Mouse (Mus musculus) lung, postnatal 36 days (tissue): ENCODE results near the gene Gm11060.

Experiments used
- DNase-seq: peaks from one replicate; pipeline ENCODE4 v3.0.0; 2022; ENCODE audit warnings: mixed read lengths

Gene Gm11060

DNA sequence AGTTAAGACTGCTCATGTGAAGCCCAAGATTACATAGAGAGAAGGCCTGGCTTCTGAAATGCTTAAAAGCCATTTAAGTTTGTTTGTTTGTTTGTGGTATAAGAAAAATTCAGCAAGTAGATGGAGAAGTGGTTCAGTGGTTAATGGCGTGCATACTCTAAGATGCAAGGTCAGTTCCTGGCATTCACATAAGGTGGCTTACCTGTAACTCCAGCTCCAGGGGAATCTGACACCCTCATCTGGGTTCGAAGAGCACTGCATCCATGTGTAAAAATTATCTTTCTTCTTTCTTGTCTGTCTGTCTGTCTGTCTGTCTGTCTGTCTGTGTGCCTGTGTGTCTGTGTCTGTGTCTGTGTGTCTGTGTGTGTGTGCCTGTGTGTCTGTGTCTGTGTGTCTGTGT is at the start of gene Gm11060:
TSS of gene Gm11060 (plus strand) at position 301 of the 400 bp plus-strand sequence.
- no peak for DNase-seq

DNA sequence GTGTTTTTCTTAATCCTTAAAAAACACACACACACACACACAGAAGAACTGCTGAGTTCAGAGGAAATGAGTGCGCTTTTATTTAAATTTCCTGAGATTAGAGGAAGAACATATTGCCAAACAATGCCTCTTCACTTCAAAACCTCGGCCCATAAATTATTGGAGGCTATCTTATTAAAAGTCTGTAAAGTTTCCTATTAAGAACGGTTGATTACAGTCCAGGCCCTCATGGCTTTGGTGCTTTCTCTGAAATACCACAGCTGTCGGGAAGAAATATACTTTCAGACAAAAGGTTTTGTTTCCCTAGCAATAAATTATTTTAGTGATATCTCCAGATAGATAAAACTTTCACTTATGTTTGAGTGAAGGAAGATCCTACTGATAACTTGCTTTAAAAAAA is 48.7 kb upstream of the Gm11060 start:
- no peak for DNase-seq

DNA sequence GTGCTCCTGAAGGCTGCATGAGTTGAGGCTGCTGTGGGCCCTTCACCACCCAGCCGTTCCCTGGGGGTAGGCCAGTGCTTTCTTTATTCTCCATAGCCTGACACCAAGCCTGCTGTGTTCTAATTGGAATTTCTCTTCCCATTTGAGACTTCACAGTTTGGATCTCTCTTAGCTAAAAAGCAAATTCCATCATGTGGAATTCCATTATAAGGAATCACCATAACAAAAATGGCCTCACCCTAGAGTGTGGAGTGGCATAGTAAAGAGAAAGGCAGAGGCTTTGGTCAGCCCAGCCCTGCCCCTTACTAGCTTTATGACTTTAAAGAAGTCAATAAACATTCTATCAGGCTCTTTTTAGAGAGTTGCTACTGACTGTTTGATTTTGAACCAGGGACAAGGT is 43.5 kb upstream of the Gm11060 start:
- no peak for DNase-seq

DNA sequence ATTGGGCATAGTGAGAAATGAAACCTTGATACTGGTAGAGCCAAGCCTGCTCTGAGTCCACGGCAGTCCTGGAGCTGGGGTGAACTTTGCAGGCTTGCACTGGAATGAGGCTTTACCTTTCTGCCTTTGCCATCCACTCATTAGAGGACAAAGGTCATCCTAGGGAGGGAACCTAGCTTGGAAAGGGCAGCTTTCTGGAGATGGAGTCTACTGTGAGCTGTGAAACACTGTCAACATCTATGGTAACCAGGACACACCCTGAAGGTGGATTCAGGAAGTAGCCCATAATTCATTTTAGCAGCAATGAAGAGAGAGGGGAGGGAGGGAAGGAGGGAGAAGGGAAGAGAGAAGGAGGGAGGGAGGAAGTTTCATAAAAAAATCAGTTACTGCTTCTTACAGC is 36.3 kb upstream of the Gm11060 start:
- DNase-seq = no peak

DNA sequence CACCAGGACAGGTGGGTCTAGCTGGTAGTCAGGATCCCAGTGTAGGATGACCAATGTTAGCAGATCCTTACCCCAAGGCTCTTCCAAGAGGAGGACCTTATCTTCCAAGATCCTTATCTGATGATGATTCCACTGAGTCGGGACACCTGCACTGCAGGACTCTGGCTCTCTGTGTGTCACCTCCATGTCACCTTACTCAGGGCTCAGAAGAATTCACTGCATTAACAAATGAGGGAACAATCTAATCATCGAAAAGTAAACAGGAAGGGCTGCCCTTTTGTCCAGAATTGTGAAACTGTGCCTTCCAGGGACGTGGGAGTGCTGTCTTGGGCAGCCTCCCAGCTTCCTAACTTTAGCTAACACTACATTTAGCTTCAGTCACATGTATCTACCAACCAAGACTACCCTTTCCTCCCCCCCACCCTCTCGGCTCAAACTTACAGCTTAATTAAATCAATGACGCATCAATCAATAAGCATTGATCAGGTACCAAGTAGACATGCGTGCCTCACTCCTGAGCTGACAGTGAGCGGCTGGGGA is 33.2 kb upstream of the Gm11060 start:
- no peak for DNase-seq

DNA sequence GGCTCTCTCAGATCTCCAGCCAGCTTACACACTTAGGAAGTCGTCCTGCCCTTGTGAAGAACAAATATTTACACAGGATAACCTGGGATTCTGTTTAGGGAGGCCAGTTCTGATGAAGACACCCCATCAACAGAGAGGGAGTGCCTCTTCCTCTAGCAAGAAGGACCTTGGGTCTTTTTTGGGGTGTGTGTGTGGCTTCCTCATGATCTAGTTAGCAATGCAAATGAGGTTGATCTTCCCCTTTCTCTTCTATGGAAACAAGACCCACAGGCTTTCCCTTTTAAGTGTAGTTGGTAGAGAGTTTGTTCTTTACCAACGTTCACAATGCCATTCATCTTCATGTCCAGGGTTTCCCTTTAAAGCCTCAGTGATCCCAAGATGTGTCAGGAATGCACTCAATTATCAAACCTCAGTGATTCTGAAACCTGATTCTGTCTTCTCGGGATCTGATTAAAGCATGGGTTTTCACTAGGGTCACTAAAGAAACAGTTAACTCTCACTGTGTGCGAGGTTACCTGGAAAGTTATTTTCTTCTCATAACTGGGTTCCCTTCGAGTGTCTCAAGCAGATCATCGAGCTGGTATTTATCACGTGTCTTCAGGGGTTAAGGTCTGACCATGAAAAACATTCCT is 29.0 kb upstream of the Gm11060 start:
- DNase-seq = no peak

DNA sequence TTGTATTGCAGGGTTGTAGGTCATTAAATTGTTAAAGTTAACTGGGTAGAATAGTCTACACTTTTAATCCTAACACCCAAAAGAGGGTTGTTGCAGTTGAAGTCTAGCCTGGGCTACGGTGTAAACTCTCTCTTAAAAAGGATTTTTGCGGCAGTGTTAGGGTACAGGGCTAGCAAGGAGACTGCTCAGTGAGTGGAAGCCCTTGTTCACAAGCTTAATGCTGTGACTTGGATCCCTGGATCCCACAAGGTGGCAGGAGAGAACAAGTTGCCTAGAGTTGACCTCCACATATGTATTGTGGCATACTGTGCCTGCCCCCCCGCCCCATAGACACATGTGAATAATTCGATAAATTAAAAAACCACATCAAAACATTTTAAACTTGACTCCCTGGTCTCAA is 19.3 kb upstream of the Gm11060 start:
- DNase-seq = no peak

DNA sequence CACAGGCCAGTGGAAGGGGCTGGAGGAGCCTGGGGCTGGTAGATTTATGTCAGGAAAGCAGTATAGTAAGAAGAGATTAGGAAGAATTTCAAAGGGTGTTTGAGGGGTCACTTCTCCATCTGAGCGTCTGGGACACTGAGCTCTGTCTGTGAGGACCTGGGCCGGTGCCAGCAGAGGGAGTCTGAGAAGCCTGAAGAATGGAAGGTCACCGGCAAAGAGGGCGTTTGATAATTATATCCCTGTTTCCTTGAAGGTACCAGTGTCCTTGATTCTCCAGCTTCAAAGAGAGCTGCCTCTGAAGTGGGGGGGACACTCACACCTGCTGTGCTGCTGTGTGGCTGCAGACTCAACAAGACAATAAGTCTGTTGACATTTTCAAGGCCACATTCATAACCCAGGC is 17.6 kb upstream of the Gm11060 start:
- DNase-seq = no peak

DNA sequence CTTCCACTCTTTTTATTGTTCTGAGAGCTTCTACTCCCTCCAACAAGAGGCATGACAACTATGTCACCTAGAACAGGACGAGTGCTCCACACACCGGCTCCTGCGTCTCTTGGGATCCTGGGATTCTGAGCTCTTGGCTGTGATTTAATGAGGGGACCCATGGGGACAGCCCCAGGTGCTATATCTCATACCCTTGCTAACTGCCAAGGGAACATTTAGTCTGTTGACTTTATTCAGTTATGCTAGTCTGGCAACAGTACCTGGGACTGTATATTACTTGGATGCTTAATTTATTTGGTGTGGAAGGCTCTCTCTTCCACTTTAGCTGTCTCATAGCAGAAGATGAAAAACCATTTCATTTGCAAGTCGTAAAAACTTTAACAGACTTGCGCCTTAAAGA is 16.0 kb upstream of the Gm11060 start:
- DNase-seq = no peak

DNA sequence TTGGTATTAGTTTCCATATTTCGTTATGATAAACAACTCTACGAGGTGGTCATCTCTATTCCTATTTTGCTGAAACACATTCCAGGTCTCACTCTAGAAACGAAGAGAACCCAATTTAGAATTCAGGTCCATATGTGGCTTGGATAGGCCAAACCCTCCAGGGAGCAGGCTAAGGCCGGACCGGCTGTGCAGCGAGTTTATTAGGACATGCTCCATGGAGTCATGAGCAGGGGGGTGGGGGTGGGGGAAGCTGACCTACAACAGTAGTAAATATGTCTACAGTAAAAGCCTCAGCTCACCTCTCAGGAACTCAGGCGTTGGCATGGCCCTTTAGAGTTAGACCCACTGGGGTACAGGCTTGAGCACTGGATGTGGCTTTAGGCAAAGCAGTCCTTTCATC is 14.7 kb upstream of the Gm11060 start:
- no peak for DNase-seq

DNA sequence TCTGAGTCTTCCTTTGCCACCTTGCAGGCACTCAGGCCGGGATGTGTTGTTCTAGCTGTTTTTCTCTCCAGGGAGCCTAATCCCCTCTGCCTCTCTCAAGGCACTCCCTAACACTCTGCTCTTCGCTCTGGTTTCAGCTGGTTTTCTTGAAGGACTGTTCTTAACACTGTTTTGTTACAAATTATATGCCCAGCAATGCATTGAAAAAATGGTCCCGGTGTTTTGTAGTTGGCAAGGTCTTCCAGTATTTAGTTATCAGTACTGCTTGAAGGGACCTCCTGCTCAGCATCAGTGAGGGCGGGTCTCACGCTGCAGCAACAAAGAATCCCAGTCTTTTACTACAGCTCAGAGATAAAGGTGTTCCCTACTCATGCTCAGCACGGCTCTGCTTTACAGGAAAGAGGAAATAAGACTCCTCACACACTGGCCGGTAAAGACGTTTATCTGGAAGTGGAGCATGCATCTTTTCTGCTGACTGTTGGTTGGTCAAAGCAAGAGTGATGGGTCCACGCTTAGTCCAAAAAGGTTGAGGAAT is 9.5 kb upstream of the Gm11060 start:
- DNase-seq = no peak

DNA sequence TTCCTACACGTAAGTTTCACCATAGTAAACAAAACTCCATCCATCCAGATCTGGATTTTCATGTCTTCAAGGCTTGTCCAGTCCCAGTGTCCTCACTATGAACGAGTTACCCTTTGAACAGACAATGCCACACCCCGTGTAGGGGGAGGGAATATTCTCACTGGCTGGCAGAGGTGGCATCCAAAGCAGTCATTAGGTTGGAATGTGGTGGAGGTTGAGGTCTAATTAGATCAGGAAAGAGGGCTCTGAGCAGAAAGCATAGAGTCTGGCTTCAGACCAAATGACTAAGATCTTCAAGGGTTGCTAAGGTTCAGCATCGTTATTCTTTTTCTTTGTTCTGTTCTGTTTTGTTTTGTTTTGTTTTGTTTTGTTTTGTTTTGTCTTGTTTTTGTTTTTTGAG is 7.8 kb upstream of the Gm11060 start:
- no peak for DNase-seq

DNA sequence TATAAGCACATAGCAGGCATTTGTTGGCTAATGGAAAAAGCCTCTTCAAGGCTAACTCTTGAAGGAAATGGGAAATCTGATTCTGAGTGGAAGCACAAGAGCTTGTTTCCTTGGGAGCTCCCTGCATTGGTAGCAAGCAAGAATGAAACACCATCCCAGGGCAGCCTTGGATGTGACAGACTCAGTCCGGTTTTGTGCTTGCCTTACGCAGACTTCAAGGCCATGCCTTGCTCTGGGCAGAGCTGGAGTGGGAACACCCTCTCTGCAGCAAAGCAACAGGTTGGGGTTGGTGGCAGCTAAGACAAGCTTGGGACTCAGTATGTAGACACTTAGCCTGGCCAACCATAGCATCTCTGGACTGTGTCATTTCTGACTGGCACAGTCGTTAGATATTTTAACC is 5.7 kb upstream of the Gm11060 start:
- no peak for DNase-seq

DNA sequence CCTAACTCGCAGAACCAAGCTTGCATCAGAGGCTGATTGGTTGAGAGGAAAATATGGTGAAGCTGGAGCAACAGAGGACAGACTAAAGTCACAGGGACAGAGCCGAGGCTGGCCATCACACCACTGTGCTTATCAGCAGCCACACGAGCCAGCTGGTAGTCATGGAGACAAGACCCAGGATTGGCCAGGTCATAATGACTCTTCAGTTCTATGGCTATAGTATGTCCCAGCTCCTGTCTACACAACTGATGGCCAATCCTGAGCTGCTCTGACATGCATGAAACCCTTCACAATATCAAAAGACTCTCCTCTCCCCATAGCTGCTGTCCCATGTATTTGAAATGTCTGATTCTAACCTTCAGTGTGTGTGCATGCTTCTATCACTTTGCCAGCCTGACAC is 3.8 kb upstream of the Gm11060 start:
- DNase-seq = no peak

DNA sequence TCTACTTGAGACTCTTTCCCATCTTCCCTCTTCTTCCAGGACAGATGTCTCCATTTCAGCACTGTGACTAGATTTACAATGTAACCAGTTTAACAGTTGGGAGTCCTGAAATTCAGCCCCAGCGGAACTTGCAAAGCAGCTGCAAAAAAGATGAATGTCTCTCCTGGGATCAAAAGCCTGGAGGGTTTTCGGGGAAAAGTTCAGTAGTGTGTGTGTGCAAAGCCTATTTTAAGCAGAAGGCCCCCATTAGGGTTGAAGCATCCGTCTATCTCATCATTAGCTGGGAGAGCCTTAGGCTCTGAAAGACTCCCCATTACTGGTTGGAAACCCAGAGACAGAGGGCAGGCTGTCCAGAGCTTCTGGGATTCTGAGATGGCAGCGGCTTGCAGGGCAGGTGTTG is 2.7 kb upstream of the Gm11060 start:
- DNase-seq = no peak

DNA sequence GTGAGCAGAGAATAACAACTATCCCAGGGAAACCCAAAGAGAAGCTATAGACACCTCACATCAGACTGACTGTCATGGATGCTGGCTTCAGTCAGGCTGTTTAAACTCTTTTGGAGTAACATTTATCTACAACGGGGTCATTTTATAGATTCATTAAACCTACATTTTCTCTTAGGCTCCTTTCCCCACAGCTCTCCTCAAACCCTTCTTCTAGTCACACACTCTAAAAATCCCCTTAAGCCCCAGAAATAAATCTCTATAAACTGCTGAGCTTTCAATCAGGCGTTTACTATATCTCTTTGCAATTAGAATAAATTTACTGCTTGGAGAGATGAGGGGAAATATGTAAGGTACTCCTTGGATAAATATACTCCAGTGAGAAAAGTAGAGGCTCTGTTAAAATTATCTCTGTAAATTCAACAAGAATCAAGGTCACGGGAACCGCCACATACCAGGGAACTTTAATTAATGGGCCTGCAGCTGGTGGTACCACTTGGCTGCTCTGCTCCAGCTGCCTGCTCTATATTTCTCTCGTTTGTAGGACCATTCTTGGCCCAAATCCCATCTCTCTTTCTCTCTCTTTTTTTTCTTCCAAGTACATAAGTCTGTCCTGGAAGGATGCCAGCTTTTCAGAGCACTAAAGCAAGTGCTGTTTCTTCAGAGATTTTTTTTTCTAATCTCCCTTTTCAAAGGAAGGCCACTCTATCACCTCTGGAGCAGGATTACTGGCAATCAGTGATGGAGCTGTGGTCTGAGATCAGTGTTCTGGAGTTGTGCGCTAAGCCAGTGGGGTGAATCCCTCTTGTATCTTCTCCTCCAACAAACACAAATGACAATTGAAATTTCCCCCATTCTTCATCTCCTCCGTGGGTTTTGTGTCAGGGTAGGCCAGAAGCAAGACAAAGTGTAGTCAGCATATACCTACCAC is 2.0 kb upstream of the Gm11060 start:
- no peak for DNase-seq

DNA sequence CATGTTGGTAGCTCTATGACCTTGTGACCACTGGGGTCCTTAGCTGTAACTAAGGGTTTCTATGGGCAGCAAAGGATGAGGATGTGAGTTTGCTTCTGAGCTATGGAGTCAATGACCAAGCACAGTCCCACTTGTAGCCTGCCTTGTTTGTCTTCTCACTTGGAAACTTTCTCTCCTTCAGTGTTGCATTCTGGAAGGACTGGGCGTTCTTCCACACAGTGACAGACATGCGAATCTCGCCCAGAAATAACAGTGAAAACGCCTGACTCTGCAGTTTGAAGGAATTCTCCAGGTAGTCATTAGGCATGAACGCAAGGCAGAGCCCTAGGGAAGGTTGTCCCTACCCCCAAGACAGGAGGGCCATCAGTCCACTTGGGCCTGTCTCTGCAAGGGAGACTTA is 827 bp upstream of the Gm11060 start:
- DNase-seq = no peak

DNA sequence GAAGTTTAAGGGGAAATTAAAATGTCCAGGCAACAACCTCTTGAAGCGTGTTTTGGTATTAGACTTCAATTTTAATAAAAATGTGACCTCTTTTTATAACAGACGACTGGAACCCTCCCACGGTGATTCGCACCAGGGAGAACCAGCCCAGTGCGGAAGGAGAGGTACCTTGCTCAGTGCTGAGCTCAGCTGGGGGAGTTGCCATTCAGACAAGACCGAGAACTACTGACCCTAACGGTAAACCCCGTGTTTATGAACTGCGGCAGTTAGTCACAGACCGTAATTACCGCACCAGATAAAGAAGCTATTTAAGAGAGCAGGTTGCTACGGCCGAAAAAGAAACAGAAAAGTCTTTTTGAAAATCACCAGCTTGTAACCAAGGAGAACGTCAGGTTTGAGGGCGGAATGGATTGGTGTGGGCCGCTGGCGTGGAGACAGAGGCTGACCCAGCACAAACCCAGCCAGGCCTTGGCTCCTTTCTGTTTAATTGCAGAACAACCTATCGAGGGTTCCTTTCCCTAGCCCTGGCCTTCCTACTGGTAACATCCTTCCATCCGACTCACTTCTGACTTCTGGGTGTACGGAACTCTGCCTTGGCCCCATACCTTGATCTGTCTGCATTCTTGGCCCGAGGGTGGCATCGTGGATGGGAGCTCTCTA is 5.6 kb downstream of the Gm11060 start:
- DNase-seq = no peak

DNA sequence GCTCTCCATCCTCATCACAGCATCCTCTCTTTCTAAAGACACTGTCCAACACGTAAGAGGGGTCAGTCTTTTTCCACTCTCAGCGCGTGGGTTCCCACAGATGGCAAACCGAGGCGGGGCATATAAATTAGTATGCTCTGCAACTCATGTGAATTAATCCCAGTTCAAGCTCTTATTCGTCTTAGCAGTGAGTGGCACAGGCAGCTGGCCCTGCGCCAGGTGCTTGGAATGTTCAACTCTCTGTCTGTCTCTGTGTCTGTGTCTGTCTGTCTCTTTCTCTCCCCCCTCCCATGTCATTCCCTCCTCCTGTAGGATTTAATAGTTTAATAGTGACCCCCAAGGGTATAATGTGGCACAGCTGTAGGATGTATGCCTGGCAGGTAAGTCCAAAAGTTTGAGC is 7.6 kb downstream of the Gm11060 start:
- DNase-seq = no peak

DNA sequence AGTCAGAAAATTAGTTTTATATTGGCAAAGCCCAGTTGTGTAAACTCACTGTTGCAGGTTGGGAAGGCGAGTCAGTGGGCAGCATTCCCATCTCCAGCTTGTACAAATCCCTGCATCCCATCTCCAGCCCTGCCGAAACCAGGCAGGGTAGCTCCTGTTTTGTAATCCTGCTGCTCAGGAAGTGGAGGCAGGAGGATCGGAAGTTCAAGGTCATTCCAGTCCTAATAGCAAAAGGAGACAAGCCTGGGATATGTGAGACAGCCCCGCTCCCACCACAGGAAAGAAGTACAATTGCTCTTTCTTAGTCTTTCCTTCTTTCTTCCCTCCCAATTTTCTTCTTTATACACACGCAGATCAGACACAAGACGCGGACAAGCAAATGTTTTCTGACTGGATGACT is 8.7 kb downstream of the Gm11060 start:
- DNase-seq = no peak

DNA sequence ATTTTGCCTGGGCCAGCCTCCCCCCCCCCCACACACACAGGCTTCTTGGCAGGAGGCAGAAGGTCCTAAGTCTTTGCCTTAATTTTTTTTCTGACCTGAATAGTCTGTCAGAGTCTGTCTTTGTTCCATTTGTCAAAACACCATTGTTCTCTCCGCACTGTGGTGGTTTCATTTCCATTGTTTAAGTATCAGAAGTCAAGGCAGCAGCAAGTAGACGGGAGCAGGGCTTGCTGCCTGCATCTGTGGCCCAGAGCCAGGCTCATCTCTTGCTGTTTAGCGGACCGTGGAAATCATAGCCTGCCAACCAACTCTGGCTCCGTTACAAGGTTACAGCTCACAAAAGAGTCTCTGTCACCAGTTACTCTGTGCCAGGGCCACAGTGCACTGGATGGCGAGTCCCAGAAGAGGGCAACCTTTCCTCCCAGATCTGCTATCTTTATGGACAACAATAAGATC is 16.9 kb downstream of the Gm11060 start:
- peak; percentile 70 for DNase-seq

DNA sequence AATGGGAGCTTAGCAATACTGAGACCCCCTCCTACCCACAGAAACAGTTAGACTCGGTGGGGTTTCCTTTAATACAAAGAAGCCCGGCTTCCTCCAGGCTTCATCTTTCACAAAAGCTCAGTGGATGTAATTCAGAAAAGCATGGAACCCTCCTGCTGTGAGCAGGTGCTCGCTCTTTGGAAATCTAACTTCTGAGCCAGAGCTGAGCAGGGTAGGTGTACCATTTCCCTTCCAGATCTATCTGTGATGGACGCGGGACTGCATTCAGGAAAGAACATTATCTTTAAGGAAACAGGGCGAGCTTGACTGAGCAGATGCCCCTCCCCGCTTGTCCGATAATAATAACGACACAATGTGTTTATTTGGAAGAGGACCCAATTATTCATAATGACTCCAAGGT is 22.3 kb downstream of the Gm11060 start:
- no peak for DNase-seq

DNA sequence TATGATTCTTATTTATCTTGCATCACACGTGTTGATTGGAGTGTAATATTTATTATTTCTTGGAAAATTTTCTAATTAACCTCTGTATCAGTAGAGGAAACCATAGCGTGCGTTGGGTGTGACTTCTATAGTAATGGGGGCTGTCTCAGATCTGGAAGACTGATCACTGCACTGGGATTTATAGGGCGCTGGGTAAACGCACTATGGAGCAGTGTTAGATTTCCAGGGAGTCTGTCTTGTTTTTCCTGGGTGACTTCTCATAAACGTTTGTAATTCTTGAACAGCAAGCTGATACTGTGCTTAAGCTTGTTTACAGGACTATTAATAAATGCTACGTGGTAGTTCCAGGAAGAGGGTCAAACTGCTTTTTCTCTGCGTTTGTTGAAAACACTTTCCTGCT is 25.9 kb downstream of the Gm11060 start:
- DNase-seq = no peak
